Comparison of ENCODE assay signal across 8 mouse cellular contexts in genomic region chr8:72322471-72322889, GRCm38 (mm10). TPM values are rescaled to one million over a fixed set of nuclear protein-coding genes. Genes with fewer than 3 reads are reported as not detected.
DNase-seq lines count a peak whose midpoint lies in the region; ATAC-seq and TF ChIP-seq lines count a peak whose summit lies in the region.

No protein-coding gene starts in this region.

- no peak for DNase-seq in kidney, postnatal 0 days (ENCODE audit: low spot score)
- DNase-seq in kidney, postnatal 10 days = no peak
- peak; percentile 50 to 70 for DNase-seq in adrenal gland, adult 18-20 months (ENCODE audit: low spot score in 2 of 2)
- DNase-seq in frontal cortex, adult 2 months (ENCODE audit: extremely low spot score in 1 of 2, low spot score in 1 of 2) = no peak

- TF ChIP-seq CTCF in kidney, postnatal 0 days (IDR thresholded peaks at IDR 0.05; ENCODE audit: low read depth) = no peak

- no peaks in the 10 kb centered on the region; the same call in 1 of the 2 replicates for H3K27me3 ChIP-seq in kidney, postnatal 0 days (ENCODE audit: insufficient read depth, low read length)
- H3K27me3 ChIP-seq in midbrain, embryonic 16.5 days (ENCODE audit: control insufficient read depth, insufficient read depth, low read depth, low read length) = peaks cover 34% of the 10 kb centered on the region
- H3K27me3 ChIP-seq in neural tube, embryonic 15.5 days (replicated peaks) = peaks cover 44% of the 10 kb centered on the region

- WGBS in kidney, postnatal 0 days = 73% methylated on average over 7 of the region's 7 CpGs
- WGBS in midbrain, embryonic 16.5 days = 76% methylated on average over 7 of the region's 7 CpGs
- WGBS in neural tube, embryonic 15.5 days = 81% methylated on average over 7 of the region's 7 CpGs

- H3K4me1 ChIP-seq in kidney, postnatal 0 days (replicated peaks; ENCODE audit: insufficient read depth, low read length) = 0 out of 2 replicates have a peak, but pooled peaks cover 13% of the 10 kb centered on the region
- H3K4me1 ChIP-seq in midbrain, embryonic 16.5 days (ENCODE audit: control insufficient read depth, insufficient read depth, low read length) = peaks cover 7% of the 10 kb centered on the region
- peaks cover 19% of the 10 kb centered on the region for H3K4me1 ChIP-seq in neural tube, embryonic 15.5 days

- 0 out of 2 replicates have a peak overlapping the region, but pooled peaks have one; percentile 18 for H3K9ac ChIP-seq in kidney, postnatal 0 days (ENCODE audit: low read depth, low read length)
- no peak overlapping the region for H3K9ac ChIP-seq in midbrain, embryonic 16.5 days (ENCODE audit: low read depth, low read length)
- no peak overlapping the region for H3K9ac ChIP-seq in neural tube, embryonic 15.5 days (replicated peaks)

- H3K36me3 ChIP-seq in kidney, postnatal 0 days (ENCODE audit: insufficient read depth, low read length) = 0 out of 2 replicates have a peak, but pooled peaks cover 3% of the 10 kb centered on the region
- H3K36me3 ChIP-seq in midbrain, embryonic 16.5 days (ENCODE audit: control insufficient read depth, insufficient read depth, low read length) = no peaks in the 10 kb centered on the region
- H3K36me3 ChIP-seq in neural tube, embryonic 15.5 days = no peaks in the 10 kb centered on the region

- H3K4me3 ChIP-seq in kidney, postnatal 0 days (replicated peaks; ENCODE audit: low read depth, low read length) = no peak overlapping the region; the same call in 1 of the 2 replicates
- H3K4me3 ChIP-seq in midbrain, embryonic 16.5 days (ENCODE audit: low read depth, low read length) = no peak overlapping the region
- H3K4me3 ChIP-seq in neural tube, embryonic 15.5 days (replicated peaks) = no peak overlapping the region

- H3K4me2 ChIP-seq in kidney, postnatal 0 days (ENCODE audit: low read length) = peak overlapping the region; percentile 68
- no peak overlapping the region for H3K4me2 ChIP-seq in midbrain, embryonic 16.5 days (ENCODE audit: low read length)
- H3K4me2 ChIP-seq in neural tube, embryonic 15.5 days = no peak overlapping the region; the same call in 1 of the 2 replicates

- no peak for ATAC-seq in kidney, postnatal 0 days (replicated peaks; ENCODE audit: low FRiP score, low read depth)
- ATAC-seq in hematopoietic stem cell, adult 5-6 weeks (replicated peaks in 1 of 2; ENCODE audit: insufficient read depth in 1 of 2, low FRiP score in 2 of 2, low TSS enrichment in 1 of 2, low read depth in 1 of 2, poor library complexity in 2 of 2, severe bottlenecking in 2 of 2) = peak; percentile 44 to 52
- ATAC-seq in neutrophil, adult 5-6 weeks (ENCODE audit: extremely low read depth, insufficient number of reproducible peaks, low FRiP score, poor library complexity, severe bottlenecking) = peak; percentile 26
- no peak for ATAC-seq in midbrain, embryonic 16.5 days
- no peak for ATAC-seq in neural tube, embryonic 15.5 days (ENCODE audit: low FRiP score)

- no peaks in the 10 kb centered on the region for H3K9me3 ChIP-seq in kidney, postnatal 0 days (replicated peaks; ENCODE audit: low read length)
- no peaks in the 10 kb centered on the region for H3K9me3 ChIP-seq in midbrain, embryonic 16.5 days (replicated peaks; ENCODE audit: control insufficient read depth, low read length, poor library complexity, severe bottlenecking)
- H3K9me3 ChIP-seq in neural tube, embryonic 15.5 days (replicated peaks) = no peaks in the 10 kb centered on the region

- 0 out of 2 replicates have a peak overlapping the region, but pooled peaks have one; percentile 25 for H3K27ac ChIP-seq in kidney, postnatal 0 days
- H3K27ac ChIP-seq in midbrain, embryonic 16.5 days (ENCODE audit: low read length) = no peak overlapping the region
- no peak overlapping the region for H3K27ac ChIP-seq in neural tube, embryonic 15.5 days (replicated peaks)

RNA-seq across cellular contexts. Expression of gene Klf2, which starts 3.6 kb away (rescaled TPM):
- polyA plus RNA-seq in kidney, postnatal 0 days (2015; fragmentation: Nextera tagmentation; extraction: Ambion mirVana) = 24.7 and 31.9 TPM in 2 replicates
- total RNA-seq in adrenal gland, adult 18-20 months (2021) = 10 to 100 TPM; 44.4 to 68.3 TPM
- 9.4 and 17.1 TPM in 2 replicates for total RNA-seq in hematopoietic stem cell, adult 5-6 weeks (2017)
- total RNA-seq in neutrophil, adult 5-6 weeks (2017) = 428 and 461 TPM in 2 replicates
- polyA plus RNA-seq in midbrain, embryonic 16.5 days (2015; fragmentation: Nextera tagmentation; extraction: Ambion mirVana) = 3.6 and 4.0 TPM in 2 replicates
- 6.7 and 7.9 TPM in 2 replicates for polyA plus RNA-seq in neural tube, embryonic 15.5 days (2015; fragmentation: Nextera tagmentation; extraction: Ambion mirVana)
- polyA plus RNA-seq in frontal cortex, adult 2 months (2012; rRNA removed) = 10.3 and 18.3 TPM in 2 replicates

RNA-seq across cellular contexts. Expression of gene Gm10282, which starts 17.4 kb away (rescaled TPM):
- 22.2 and 22.8 TPM in 2 replicates for polyA plus RNA-seq in kidney, postnatal 0 days (2015; fragmentation: Nextera tagmentation; extraction: Ambion mirVana)
- 10 to 100 TPM in 1 of 2 experiments, 1 to 10 TPM in 1; 4.1 to 11.3 TPM for total RNA-seq in adrenal gland, adult 18-20 months (2021)
- 35.8 and 41.2 TPM in 2 replicates for total RNA-seq in hematopoietic stem cell, adult 5-6 weeks (2017)
- total RNA-seq in neutrophil, adult 5-6 weeks (2017) = 5.0 and 9.7 TPM in 2 replicates
- 9.7 and 11.3 TPM in 2 replicates for polyA plus RNA-seq in midbrain, embryonic 16.5 days (2015; fragmentation: Nextera tagmentation; extraction: Ambion mirVana)
- 10.9 and 13.0 TPM in 2 replicates for polyA plus RNA-seq in neural tube, embryonic 15.5 days (2015; fragmentation: Nextera tagmentation; extraction: Ambion mirVana)
- 3.7 and 6.4 TPM in 2 replicates for polyA plus RNA-seq in frontal cortex, adult 2 months (2012; rRNA removed)

Comparison
In these comparisons a context has a peak if more than half of its experiments do, and no peak if none do; other contexts are left out.
1. ATAC-seq: peak in hematopoietic stem cell, adult 5-6 weeks (2 of 2) and neutrophil, adult 5-6 weeks (single experiment); none in kidney, postnatal 0 days (single experiment), midbrain, embryonic 16.5 days (single experiment) and neural tube, embryonic 15.5 days (single experiment).
2. DNase-seq: peak in adrenal gland, adult 18-20 months (2 of 2); none in kidney, postnatal 0 days (single experiment), kidney, postnatal 10 days (single experiment) and frontal cortex, adult 2 months (0 of 2).